Mouse (Mus musculus) E14TG2a.4 (cell line): Measurements from ENCODE around the gene Sult4a1.
A peak's percentile ranks its signal among the peaks of the same experiment; 100 is the strongest.

ENCODE experiments used
- H3K27me3 ChIP-seq: 2 replicates; pipeline ENCODE4 v1.6.1; 2014; ENCODE audit warnings: low read length, control low read depth; ENCODE audit not compliant: insufficient read depth
- H3K36me3 ChIP-seq: 2 replicates; pipeline ENCODE4 v1.6.1; 2014; ENCODE audit warnings: low read length, control low read depth; ENCODE audit not compliant: insufficient read depth
- H3K4me1 ChIP-seq: replicated peaks from 2 replicates; pipeline ENCODE4 v1.6.1; 2014; ENCODE audit warnings: low read depth, low read length, control low read depth
- H3K4me3 ChIP-seq: replicated peaks from 2 replicates; pipeline ENCODE4 v1.5.1; 2014; ENCODE audit warnings: mild to moderate bottlenecking, low read length
- H3K9me3 ChIP-seq: 2 replicates; pipeline ENCODE4 v1.6.1; 2014; ENCODE audit warnings: low read length, control low read depth
- CTCF ChIP-seq: conservative IDR thresholded peaks from 2 replicates; pipeline ENCODE4 v1.5.1; 2014; ENCODE audit warnings: low read length
- NANOG ChIP-seq: IDR thresholded peaks from 2 replicates; pipeline ENCODE4 v1.6.1; 2014; ENCODE audit warnings: borderline replicate concordance, low read length, mixed read lengths
- POU5F1 ChIP-seq: IDR thresholded peaks from 2 replicates; pipeline ENCODE4 v1.6.1; 2014; ENCODE audit warnings: low read length, borderline replicate concordance

Sult4a1 gene

GRCm38 (mm10) chr15:84052390-84052789 lies 53.2 kb downstream of the Sult4a1 start:
- H3K4me1 ChIP-seq, result peaks cover 25% of the 10 kb centered on the region
- TF ChIP-seq CTCF (no peak), POU5F1 (no peak), NANOG (no peak)

GRCm38 (mm10) chr15:84049570-84049969 lies 56.0 kb downstream of the Sult4a1 start:
- TF ChIP-seq CTCF, result no peak
- TF ChIP-seq POU5F1, result no peak
- TF ChIP-seq NANOG, result no peak
- peaks cover 1% of the 10 kb centered on the region for H3K9me3 ChIP-seq
- peaks cover 21% of the 10 kb centered on the region for H3K4me1 ChIP-seq
- H3K4me3 ChIP-seq, result no peak overlapping the region
- peaks cover 5% of the 10 kb centered on the region for H3K27me3 ChIP-seq
- no peaks in the 10 kb centered on the region for H3K36me3 ChIP-seq

More at GRCm38 (mm10) chr15:84052390-84052789, 53.2 kb downstream of the Sult4a1 start:
- peaks cover 14% of the 10 kb centered on the region for H3K27me3 ChIP-seq
- H3K4me3 ChIP-seq, result no peak overlapping the region
- H3K9me3 ChIP-seq, result no peaks in the 10 kb centered on the region
- no peaks in the 10 kb centered on the region for H3K36me3 ChIP-seq

- Histone ChIP-seq H3K4me1 (peaks cover 12% of the 10 kb centered on the region), H3K36me3 (no peaks in the 10 kb centered on the region), H3K27me3 (no peaks in the 10 kb centered on the region), H3K9me3 (peaks cover 6% of the 10 kb centered on the region), H3K4me3 (no peak overlapping the region)
- no peak for TF ChIP-seq POU5F1
- peak; percentile 61 for TF ChIP-seq CTCF
These were observed 60.0 kb downstream of the Sult4a1 start for GRCm38 (mm10) chr15:84045562-84045961.

GRCm38 (mm10) chr15:84037067-84037466 lies 68.5 kb downstream of the Sult4a1 start:
- H3K27me3 ChIP-seq, result no peaks in the 10 kb centered on the region
- no peaks in the 10 kb centered on the region for H3K36me3 ChIP-seq
- TF ChIP-seq CTCF (no peak), NANOG (no peak), POU5F1 (no peak)
- H3K9me3 ChIP-seq, result peaks cover 13% of the 10 kb centered on the region
- no peaks in the 10 kb centered on the region for H3K4me1 ChIP-seq
- H3K4me3 ChIP-seq, result no peak overlapping the region
